Mouse (Mus musculus) brain, adult 2 months (tissue): ENCODE results near the gene Retreg2.

Experiments
- DNase-seq: peaks from one replicate; pipeline ENCODE4 v3.0.0; 2011; ENCODE audit warnings: low read depth, low spot score

Retreg2 gene

GRCm38 (mm10) chr1:75168472-75169464, 26.2 kb downstream of the Retreg2 start, which contains the start of gene Zfand2b:
TSS of gene Zfand2b (plus strand) at chr1:75168646.
- DNase-seq: peak; percentile 97

GRCm38 (mm10) chr1:75179334-75180104, 36.9 kb downstream of the Retreg2 start:
- DNase-seq: peak; percentile 46

GRCm38 (mm10) chr1:75180105-75180590, 37.6 kb downstream of the Retreg2 start, which contains the start of gene Abcb6:
TSS of gene Abcb6 (minus strand) at chr1:75180392.
- DNase-seq: peak; percentile 97

DNA sequence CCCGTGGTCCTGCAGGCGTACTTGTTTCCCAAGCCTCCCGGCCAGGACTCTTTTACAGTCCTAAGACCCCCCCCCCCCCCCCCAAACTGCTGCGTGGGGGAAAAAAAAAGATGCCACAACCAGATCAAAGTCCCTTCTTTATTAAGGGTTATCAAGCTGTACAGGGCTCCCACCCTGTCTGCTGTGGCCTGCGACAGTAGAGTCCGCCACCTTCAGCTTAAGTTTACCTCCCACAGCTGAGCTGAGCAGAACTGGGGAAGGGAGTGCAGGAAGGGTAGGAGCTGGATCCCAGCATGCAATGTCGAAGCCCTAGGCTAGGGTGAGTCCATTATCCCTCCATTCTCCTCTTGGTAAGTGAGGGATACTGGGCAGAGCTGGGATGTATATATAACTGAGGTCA, 38.2 kb downstream of the Retreg2 start:
- DNase-seq: no peak

DNA sequence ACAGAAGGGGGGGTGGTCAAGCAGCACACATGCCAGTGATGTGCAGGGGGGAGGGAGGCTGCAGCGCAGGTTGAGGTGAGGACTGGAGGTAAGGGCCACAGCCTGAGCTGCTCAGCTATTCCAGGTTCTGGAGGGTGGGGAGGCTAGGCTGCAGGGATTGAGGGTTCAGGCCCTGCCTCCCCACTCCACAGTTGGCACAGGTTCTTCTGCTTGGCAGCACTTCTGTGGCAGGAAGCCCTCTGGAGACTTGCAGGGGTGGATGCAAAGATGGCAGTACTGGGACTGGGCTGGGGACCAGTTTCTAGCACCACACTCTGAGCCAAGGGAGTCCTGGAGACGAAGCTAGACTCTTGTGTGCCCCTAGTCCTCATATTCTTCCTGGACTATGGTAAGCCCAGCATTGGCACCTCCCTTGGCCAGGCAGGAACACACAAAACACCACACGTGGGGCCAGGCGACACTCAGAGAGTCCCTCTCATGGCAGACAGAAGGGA, 38.8 kb downstream of the Retreg2 start:
- no peak for DNase-seq

- no peak for DNase-seq
Measured at GRCm38 (mm10) chr1:75182160-75182559, 39.6 kb downstream of the Retreg2 start.

GRCm38 (mm10) chr1:75185495-75185894, 42.9 kb downstream of the Retreg2 start:
- DNase-seq: peak; percentile 39

DNA sequence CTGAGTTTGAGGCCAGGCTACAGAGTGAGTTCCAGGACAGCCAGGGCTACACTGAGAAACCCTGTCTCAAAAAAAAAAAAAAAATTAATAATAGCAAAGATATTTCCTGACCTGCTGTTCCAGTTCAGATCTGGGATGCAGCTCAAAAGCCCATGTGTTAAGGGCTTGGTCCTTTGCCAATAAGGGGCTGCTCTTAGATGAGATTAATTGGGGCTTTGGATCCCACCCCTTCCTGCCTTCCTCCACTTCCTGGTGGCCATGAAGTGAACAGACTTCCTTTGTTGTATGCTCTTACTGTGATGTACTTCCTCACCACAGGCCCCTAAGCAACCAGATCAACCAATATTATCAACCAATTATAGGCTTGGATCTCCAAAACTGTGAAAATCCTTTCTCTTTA, 44.5 kb downstream of the Retreg2 start:
- DNase-seq: no peak

DNA sequence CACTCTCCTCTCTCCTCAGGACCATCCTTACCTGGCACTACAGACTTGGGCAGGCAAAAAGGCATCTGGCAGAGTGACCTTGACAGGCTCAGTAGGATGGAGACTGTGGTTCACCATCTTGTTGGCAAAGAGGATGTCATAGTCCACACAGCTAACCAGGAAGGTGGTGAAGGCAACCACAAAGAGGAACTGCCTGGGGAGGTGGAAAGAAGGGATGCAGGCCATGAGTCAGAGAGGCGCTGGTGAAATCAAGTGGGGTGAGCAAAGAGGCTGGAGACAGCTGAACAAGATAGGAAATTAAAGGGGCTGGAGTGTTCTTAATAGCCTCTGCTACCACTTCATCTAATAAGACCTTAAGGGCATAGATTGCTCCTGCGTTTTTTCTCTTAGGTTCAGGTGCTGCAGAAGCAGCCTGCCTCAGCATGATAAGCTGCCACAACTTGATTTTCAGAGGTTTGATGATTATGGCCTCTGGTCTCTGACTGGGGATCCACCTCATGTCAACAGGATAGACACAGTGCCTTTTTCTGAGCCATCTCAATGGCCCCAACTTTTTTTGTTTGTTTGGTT, 45.4 kb downstream of the Retreg2 start:
- no peak for DNase-seq

DNA sequence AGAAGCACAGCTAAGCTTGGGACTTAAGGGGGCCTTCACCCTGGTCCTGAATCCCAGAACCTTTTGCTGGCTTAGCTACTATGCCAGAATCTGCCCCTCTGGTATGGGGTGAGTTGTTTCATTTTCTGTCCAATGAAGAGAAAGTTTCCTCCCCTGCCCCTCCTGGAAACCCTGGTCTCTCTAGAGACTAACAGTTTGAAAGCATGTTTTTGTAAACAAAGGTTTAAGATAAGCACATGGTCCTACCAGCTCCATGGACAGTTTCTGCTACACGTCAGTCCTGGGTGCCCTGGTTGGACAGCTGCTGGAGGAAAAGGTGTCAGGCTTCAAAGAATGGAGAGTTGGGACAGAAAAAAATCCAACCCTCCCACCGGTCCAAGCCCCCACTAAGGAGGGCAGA, 48.0 kb downstream of the Retreg2 start:
- no peak for DNase-seq

- no peak for DNase-seq
Measured at GRCm38 (mm10) chr1:75191258-75191621, 48.7 kb downstream of the Retreg2 start.

DNA sequence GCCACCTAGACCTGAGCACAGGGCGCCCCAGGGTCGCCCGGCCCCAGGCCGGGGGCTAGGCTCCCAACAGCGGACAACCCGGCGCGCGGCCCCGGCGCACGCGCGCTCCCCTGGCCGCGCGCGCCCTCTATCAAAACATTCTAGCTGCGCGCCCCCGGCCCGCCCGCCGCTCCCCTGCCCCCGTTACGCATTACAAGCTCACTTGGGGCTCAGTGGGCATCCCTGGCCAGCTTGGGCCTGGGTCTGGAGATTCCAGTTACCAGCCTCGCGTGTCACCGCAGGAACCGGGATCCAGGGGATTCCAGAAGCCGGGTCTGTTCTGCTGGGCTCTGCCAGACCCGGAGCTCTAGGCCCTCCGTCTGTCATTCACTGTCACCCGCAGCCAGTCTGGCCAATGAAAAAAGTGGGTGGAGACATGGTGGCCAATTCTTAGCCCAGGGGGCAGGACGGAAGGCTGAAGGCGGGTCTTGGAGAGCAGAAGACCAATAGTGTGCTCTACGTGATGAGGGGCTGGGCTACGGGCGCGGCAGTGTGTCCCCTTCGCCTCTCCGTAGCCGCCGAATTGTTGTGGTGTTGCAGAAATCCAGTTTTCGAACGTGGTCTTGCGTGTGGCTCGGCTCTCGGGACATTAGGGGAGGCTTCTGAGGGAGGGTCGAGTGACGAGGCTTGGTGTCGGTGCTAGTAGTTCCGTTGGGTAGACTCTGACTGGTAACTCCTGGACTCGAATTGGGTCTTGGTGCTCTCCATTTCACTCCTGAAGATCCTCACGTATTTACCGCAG, 49.2 kb downstream of the Retreg2 start, which contains the start of the genes Ankzf1 and Atg9a:
Gene Ankzf1 (plus strand): TSS at position 530 of the 781 bp plus-strand sequence.
Gene Atg9a (minus strand): TSS at position 575 of the 781 bp plus-strand sequence.
- DNase-seq: peak; percentile 100

DNA sequence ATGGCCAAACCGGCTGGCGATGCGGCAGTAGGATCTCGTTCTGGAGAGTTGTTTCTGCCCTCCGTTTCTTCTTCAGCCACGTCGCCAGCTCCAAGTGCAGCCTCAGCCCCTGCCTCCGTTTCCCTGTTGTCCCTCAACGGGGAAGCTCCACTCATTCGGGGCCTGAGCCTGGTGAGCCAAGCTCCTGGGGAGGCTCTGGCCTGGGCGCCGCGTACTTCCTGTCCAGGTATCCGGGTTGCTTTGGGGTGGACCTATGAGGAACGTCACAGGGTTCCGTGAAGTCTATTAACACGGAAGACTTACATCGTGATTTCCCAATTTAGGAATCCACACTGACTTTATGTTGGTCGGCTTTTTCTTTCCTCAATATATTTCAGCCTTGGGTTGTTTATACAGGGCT, 49.9 kb downstream of the Retreg2 start:
- DNase-seq: peak; percentile 80
